Mouse (Mus musculus): ENCODE measurements around the gene Vps41.

Vps41 gene

GRCm38 (mm10) chr13:18791724-18792123 is 74.6 kb downstream of the Vps41 start:
- no peak for DNase-seq (ENCODE audit: low read depth, low spot score)

- DNase-seq (ENCODE audit: low read depth, low spot score), result no peak
Measured at GRCm38 (mm10) chr13:18794454-18794853, 77.4 kb downstream of the Vps41 start.

- no peak for DNase-seq (ENCODE audit: low read depth, low spot score)
Measured at GRCm38 (mm10) chr13:18797555-18797954, 80.5 kb downstream of the Vps41 start.

- DNase-seq (ENCODE audit: low read depth, low spot score), result no peak
Measured at GRCm38 (mm10) chr13:18800434-18800833, 83.3 kb downstream of the Vps41 start.

GRCm38 (mm10) chr13:18809465-18809864 is 92.4 kb downstream of the Vps41 start:
- DNase-seq (ENCODE audit: low read depth, low spot score), result no peak

- peak; percentile 13 for DNase-seq (ENCODE audit: low read depth, low spot score)
Measured at GRCm38 (mm10) chr13:18809978-18810675, 93.0 kb downstream of the Vps41 start.

- DNase-seq (ENCODE audit: low read depth, low spot score), result no peak
Measured at GRCm38 (mm10) chr13:18824420-18825123, 107.5 kb downstream of the Vps41 start.

GRCm38 (mm10) chr13:18827029-18827428 is 109.9 kb downstream of the Vps41 start:
- no peak for DNase-seq (ENCODE audit: low read depth, low spot score)

- DNase-seq (ENCODE audit: low read depth, low spot score), result no peak
Measured at GRCm38 (mm10) chr13:18830486-18830885, 113.4 kb downstream of the Vps41 start.

GRCm38 (mm10) chr13:18839231-18839630 is 122.1 kb downstream of the Vps41 start:
- no peak for DNase-seq (ENCODE audit: low read depth, low spot score)

- DNase-seq (ENCODE audit: low read depth, low spot score), result no peak
Measured at GRCm38 (mm10) chr13:18840366-18840765, 123.3 kb downstream of the Vps41 start.

- DNase-seq (ENCODE audit: low read depth, low spot score), result no peak
Measured at GRCm38 (mm10) chr13:18841019-18841418, 123.9 kb downstream of the Vps41 start.

- no peak for DNase-seq (ENCODE audit: low read depth, low spot score)
Measured at GRCm38 (mm10) chr13:18841752-18842282, 124.7 kb downstream of the Vps41 start.

- DNase-seq (ENCODE audit: low read depth, low spot score), result no peak
Measured at GRCm38 (mm10) chr13:18842556-18842955, 125.5 kb downstream of the Vps41 start.

- DNase-seq (ENCODE audit: low read depth, low spot score), result no peak
Measured at GRCm38 (mm10) chr13:18843546-18843945, 126.5 kb downstream of the Vps41 start.

- DNase-seq (ENCODE audit: low read depth, low spot score), result no peak
Measured at GRCm38 (mm10) chr13:18847386-18847785, 130.3 kb downstream of the Vps41 start.

GRCm38 (mm10) chr13:18849563-18849962 is 132.5 kb downstream of the Vps41 start:
- no peak for DNase-seq (ENCODE audit: low read depth, low spot score)

GRCm38 (mm10) chr13:18851182-18851581 is 134.1 kb downstream of the Vps41 start:
- no peak for DNase-seq (ENCODE audit: low read depth, low spot score)

- no peak for DNase-seq (ENCODE audit: low read depth, low spot score)
Measured at GRCm38 (mm10) chr13:18852718-18853117, 135.6 kb downstream of the Vps41 start.

- DNase-seq (ENCODE audit: low read depth, low spot score), result no peak
Measured at GRCm38 (mm10) chr13:18856026-18856802, 139.1 kb downstream of the Vps41 start.

- DNase-seq (ENCODE audit: low read depth, low spot score), result no peak
Measured at GRCm38 (mm10) chr13:18858183-18858582, 141.1 kb downstream of the Vps41 start.

GRCm38 (mm10) chr13:18859389-18859788 is 142.3 kb downstream of the Vps41 start:
- no peak for DNase-seq (ENCODE audit: low read depth, low spot score)
